Mouse (Mus musculus): ENCODE results near the gene Hmg20b. TPM values are rescaled to one million over a fixed set of nuclear protein-coding genes. Genes with fewer than 3 reads are reported as not detected.
A peak's percentile ranks its signal among the peaks of the same experiment; 100 is the strongest.

Hmg20b gene
- total and polyA plus RNA-seq, 3 experiments, result 7.9 to 39.6 (median 18.7) TPM

DNA sequence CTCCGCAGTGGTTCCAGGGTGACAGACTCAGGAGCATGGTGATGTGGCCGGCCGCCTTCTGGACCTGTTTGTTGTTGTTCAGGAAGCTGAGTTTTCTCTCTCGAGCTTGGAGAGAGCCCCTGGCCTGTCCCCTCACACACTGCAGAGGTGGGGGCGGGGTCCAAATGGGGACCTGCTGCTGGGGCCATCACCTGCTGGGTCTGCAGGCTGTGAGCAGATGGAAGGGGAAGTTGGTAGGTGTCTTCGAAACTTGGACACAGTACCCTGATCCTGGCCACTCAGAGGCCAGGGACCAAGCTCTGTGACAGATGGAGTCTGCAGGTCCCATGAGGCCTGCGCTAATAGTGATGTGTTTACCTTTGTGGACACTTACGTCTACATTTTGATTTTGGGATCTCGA lies 49.0 kb downstream of the Hmg20b start:
- H3K9me3 ChIP-seq (replicated peaks; ENCODE audit: low read length), result no peaks in the 10 kb centered on the region
- peak overlapping the region; percentile 87; the same call in 1 of the 2 replicates for H3K27ac ChIP-seq (ENCODE audit: insufficient read depth, low read depth)
- dilution Hi-C loops (cut with MboI; ENCODE audit: extremely low pct_ligation_motif_present, extremely low pct_unique_long_range_greater_than_20kb, low sequenced_read_pairs) (no loop called here), in situ Hi-C loops (cut with MboI; ENCODE audit: low pct_ligation_motif_present, low pct_unique_long_range_greater_than_20kb, low sequenced_read_pairs) (no loop called here)
- H3K4me3 ChIP-seq (replicated peaks in 1 of 3; ENCODE audit: low read depth in 2 of 3, low read length in 2 of 3, poor library complexity in 1 of 3), result no peak overlapping the region
- H3K79me2 ChIP-seq (replicated peaks; ENCODE audit: control insufficient read depth, extremely low read depth, insufficient read depth, poor library complexity, severe bottlenecking), result peaks cover 50% of the 10 kb centered on the region
- peak; percentile 52 for DNase-seq (ENCODE audit: extremely low read depth)
- peaks cover 70 to 97% of the 10 kb centered on the region in 2 experiments for H3K4me1 ChIP-seq (ENCODE audit: control insufficient read depth in 1 of 2, insufficient read depth in 2 of 2)
- no peak overlapping the region for H3K9ac ChIP-seq (ENCODE audit: insufficient read depth, low read depth)
- H3K36me3 ChIP-seq (replicated peaks in 1 of 2; ENCODE audit: control insufficient read depth in 1 of 2, insufficient read depth in 1 of 2, low read length in 1 of 2), result peaks cover 12 to 28% of the 10 kb centered on the region in 2 experiments
- no peaks in the 10 kb centered on the region for H3K27me3 ChIP-seq (replicated peaks)
- TF ChIP-seq TCF12 (IDR thresholded peaks at IDR 0.05; ENCODE audit: low read depth, low read length), result peak; percentile 29; the same call in 1 of the 2 replicates
- TF ChIP-seq ZC3H11A (IDR thresholded peaks at IDR 0.05; ENCODE audit: low read depth, low read length), result no peak
- no peak for TF ChIP-seq IRF4 (IDR thresholded peaks at IDR 0.05; ENCODE audit: low read depth, low read length)
- TF ChIP-seq BHLHE40 (IDR thresholded peaks at IDR 0.05; ENCODE audit: low read depth, low read length), result 0 out of 2 replicates have a peak, but pooled peaks have one; percentile 8
- peak overlapping the region; percentile 25 for H3K4me2 ChIP-seq (ENCODE audit: insufficient read depth, low read depth, poor library complexity, severe bottlenecking)

DNA sequence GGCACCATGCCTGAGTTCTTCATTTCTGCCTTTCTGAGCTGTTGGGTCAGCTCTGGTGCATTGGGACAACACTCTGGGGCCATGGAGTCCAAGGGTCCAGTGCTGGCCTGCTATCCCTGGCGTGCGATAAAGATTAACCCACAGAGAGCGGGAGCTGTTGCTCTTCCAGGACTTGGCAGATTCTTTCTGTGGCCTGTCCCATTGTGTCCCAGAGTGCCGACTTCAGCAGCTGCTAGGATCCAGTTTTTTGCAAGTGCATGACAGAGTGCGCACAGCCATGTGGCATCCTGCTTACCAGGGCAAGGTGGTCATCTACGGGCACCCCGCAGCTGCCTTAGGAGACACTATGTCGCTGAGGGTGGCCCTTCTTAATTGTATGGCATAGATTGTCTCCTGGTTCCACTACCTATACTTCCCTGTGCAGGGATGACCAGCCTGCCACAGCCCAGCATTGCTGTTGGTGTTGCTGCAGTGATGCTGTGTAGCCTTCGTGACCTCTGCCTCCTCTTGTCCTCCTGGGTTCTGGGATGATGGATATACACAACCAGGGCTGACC lies 49.9 kb downstream of the Hmg20b start:
- H3K27ac ChIP-seq (ENCODE audit: insufficient read depth, low read depth), result peak overlapping the region; percentile 87
- H3K36me3 ChIP-seq (replicated peaks in 1 of 2; ENCODE audit: control insufficient read depth in 1 of 2, insufficient read depth in 1 of 2, low read length in 1 of 2), result peaks cover 3 to 27% of the 10 kb centered on the region in 2 experiments
- peaks cover 59% of the 10 kb centered on the region for H3K79me2 ChIP-seq (replicated peaks; ENCODE audit: control insufficient read depth, extremely low read depth, insufficient read depth, poor library complexity, severe bottlenecking)
- H3K27me3 ChIP-seq (replicated peaks), result no peaks in the 10 kb centered on the region
- H3K9ac ChIP-seq (ENCODE audit: insufficient read depth, low read depth), result no peak overlapping the region
- peaks cover 75 to 97% of the 10 kb centered on the region in 2 experiments for H3K4me1 ChIP-seq (ENCODE audit: control insufficient read depth in 1 of 2, insufficient read depth in 2 of 2)
- no peaks in the 10 kb centered on the region for H3K9me3 ChIP-seq (replicated peaks; ENCODE audit: low read length)
- H3K4me2 ChIP-seq (ENCODE audit: insufficient read depth, low read depth, poor library complexity, severe bottlenecking), result no peak overlapping the region; the same call in 1 of the 2 replicates
- dilution Hi-C loops (cut with MboI; ENCODE audit: extremely low pct_ligation_motif_present, extremely low pct_unique_long_range_greater_than_20kb, low sequenced_read_pairs), result no loop called here
- no peak for DNase-seq (ENCODE audit: extremely low read depth)
- H3K4me3 ChIP-seq (replicated peaks in 1 of 3; ENCODE audit: low read depth in 2 of 3, low read length in 2 of 3, poor library complexity in 1 of 3), result peak overlapping the region in 1 of 3 experiments; percentile 8
- 0 out of 2 replicates have a peak, but pooled peaks have one; percentile 28 for TF ChIP-seq UBTF (IDR thresholded peaks at IDR 0.05; ENCODE audit: low read depth, low read length)
- no peak for TF ChIP-seq TBP (conservative IDR thresholded peaks at IDR 0.05; ENCODE audit: low read depth, low read length)
- no peak for TF ChIP-seq USF1 (IDR thresholded peaks at IDR 0.05; ENCODE audit: low read depth, low read length)
- TF ChIP-seq MAZ (IDR thresholded peaks at IDR 0.05; ENCODE audit: low read depth, low read length), result no peak
- TF ChIP-seq MXI1 (IDR thresholded peaks at IDR 0.05; ENCODE audit: low read depth, low read length), result no peak
- TF ChIP-seq ELF1 (IDR thresholded peaks at IDR 0.05; ENCODE audit: low read depth, low read length), result no peak
- TF ChIP-seq MAX (IDR thresholded peaks at IDR 0.05; ENCODE audit: low read length), result peak; percentile 35; the same call in 1 of the 2 replicates
- TF ChIP-seq ETS1 (conservative IDR thresholded peaks at IDR 0.05; ENCODE audit: low read depth, low read length), result no peak
- TF ChIP-seq ZKSCAN1 (IDR thresholded peaks at IDR 0.05; ENCODE audit: borderline replicate concordance, low read depth, low read length), result no peak
- no peak for TF ChIP-seq PAX5 (IDR thresholded peaks at IDR 0.05; ENCODE audit: low read length)
- in situ Hi-C loops (cut with MboI; ENCODE audit: low pct_ligation_motif_present, low pct_unique_long_range_greater_than_20kb, low sequenced_read_pairs), result no loop called here
